Mouse (Mus musculus): ENCODE measurements around the gene Mroh8. TPM values are rescaled to one million over a fixed set of nuclear protein-coding genes. Genes with fewer than 3 reads are reported as not detected.
"Not testable (repeated sequence)": the region's sequence is repeated elsewhere in the genome, so short reads cannot be mapped to it uniquely, and the experiment has no call there.

Gene Mroh8
- polyA plus RNA-seq, 1 experiment from 2014 or later = 0.55 TPM

DNA sequence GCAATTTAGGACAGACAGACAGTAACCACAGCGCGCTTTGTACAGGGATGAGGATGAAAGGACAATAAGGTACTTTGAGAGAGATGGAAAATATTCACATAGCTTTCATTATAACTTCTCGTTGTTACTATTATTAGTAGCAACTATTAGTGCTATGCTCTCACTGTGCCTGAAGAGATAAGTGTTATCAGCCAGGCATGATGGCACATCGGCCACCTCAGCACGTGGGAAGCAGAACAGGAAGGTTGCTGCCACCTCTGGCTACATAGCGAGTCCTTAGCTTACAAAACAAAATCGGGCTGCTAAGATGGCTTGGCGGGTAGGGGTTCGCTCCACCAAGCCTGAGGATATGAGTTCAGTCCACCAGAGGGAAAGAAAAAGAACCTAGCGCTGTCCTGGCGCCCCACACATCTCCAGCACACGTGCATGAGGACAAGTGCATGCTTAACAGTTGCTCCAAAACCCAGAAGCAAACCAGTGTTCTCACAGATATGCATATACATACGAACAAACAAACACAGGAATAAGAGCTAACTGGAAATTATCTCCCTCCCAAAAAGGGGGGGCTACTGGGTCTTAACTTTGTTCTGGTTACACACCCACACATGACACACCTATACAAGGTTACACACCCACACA, 94.2 kb downstream of the Mroh8 start:
- Histone ChIP-seq H3K9ac (no peak overlapping the region), H3K36me3 (peaks cover 22% of the 10 kb centered on the region), H3K27me3 (replicated peaks) (no peaks in the 10 kb centered on the region), H3K4me3 (replicated peaks) (no peak overlapping the region), H3K27ac (no peak overlapping the region), H3K4me1 (replicated peaks) (no peaks in the 10 kb centered on the region), H3K4me2 (replicated peaks) (no peak overlapping the region), H3K9me3 (no peaks in the 10 kb centered on the region)
- 89% methylated on average over 13 of the region's 13 CpGs for WGBS
- ATAC-seq = no peak

DNA sequence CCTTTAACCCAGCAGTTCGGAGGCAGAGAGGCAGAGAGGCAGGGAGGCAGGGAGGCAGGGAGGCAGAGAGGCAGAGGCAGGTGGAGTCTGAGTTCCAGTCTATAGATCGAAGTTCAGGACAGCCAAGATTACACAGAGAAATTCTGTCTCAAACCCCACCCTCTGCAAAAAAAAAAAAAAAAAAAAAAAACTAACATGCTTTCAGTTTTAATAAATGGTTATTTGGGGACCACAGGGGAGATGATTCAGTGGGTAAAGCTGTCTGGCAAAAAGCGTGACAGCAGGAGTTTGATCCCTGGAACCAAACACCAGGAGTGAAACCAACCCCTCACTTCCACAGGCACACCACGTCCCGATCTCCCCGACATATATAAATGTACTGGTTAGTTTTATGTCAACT, 101.2 kb downstream of the Mroh8 start:
- ATAC-seq = no peak

GRCm38 (mm10) chr2:157176248-157176647, 103.1 kb downstream of the Mroh8 start:
- 91% methylated on average over 3 of the region's 3 CpGs for WGBS
- Histone ChIP-seq H3K9me3 (no peaks in the 10 kb centered on the region), H3K36me3 (peaks cover 6% of the 10 kb centered on the region; the same call in 1 of the 2 replicates), H3K4me2 (replicated peaks) (no peak overlapping the region), H3K27ac (no peak overlapping the region), H3K4me3 (replicated peaks) (no peak overlapping the region), H3K27me3 (replicated peaks) (no peaks in the 10 kb centered on the region), H3K4me1 (replicated peaks) (no peaks in the 10 kb centered on the region), H3K9ac (no peak overlapping the region)
- ATAC-seq = no peak

More for the DNA sequence above, 101.2 kb downstream of the Mroh8 start:
- Histone ChIP-seq H3K9me3 (no peaks in the 10 kb centered on the region), H3K36me3 (peaks cover 13% of the 10 kb centered on the region), H3K9ac (no peak overlapping the region), H3K4me2 (replicated peaks) (no peak overlapping the region), H3K27ac (no peak overlapping the region), H3K4me3 (replicated peaks) (no peak overlapping the region), H3K27me3 (replicated peaks) (no peaks in the 10 kb centered on the region), H3K4me1 (replicated peaks) (no peaks in the 10 kb centered on the region)
- 74% methylated on average over 6 of the region's 6 CpGs for WGBS

GRCm38 (mm10) chr2:157174416-157174815, 104.9 kb downstream of the Mroh8 start:
- Histone ChIP-seq H3K27me3 (replicated peaks) (no peaks in the 10 kb centered on the region), H3K4me2 (replicated peaks) (no peak overlapping the region), H3K9ac (no peak overlapping the region), H3K27ac (no peak overlapping the region), H3K36me3 (peaks cover 11% of the 10 kb centered on the region; the same call in 1 of the 2 replicates), H3K4me3 (replicated peaks) (no peak overlapping the region), H3K9me3 (no peaks in the 10 kb centered on the region), H3K4me1 (replicated peaks) (no peaks in the 10 kb centered on the region)
- 67% methylated on average over 5 of the region's 5 CpGs for WGBS
- no peak for ATAC-seq

GRCm38 (mm10) chr2:157173555-157173954, 105.8 kb downstream of the Mroh8 start:
- Histone ChIP-seq H3K36me3 (peaks cover 12% of the 10 kb centered on the region; the same call in 1 of the 2 replicates), H3K4me2 (replicated peaks) (no peak overlapping the region), H3K4me3 (replicated peaks) (no peak overlapping the region), H3K9ac (no peak overlapping the region), H3K27me3 (replicated peaks) (no peaks in the 10 kb centered on the region), H3K4me1 (replicated peaks) (no peaks in the 10 kb centered on the region), H3K9me3 (no peaks in the 10 kb centered on the region), H3K27ac (no peak overlapping the region)
- ATAC-seq = no peak
- WGBS = 87% methylated on average over 6 of the region's 6 CpGs

GRCm38 (mm10) chr2:157172984-157173383, 106.4 kb downstream of the Mroh8 start:
- Histone ChIP-seq H3K4me2 (replicated peaks) (no peak overlapping the region), H3K27ac (no peak overlapping the region), H3K9ac (no peak overlapping the region), H3K27me3 (replicated peaks) (no peaks in the 10 kb centered on the region), H3K36me3 (peaks cover 12% of the 10 kb centered on the region; the same call in 1 of the 2 replicates), H3K4me3 (replicated peaks) (no peak overlapping the region), H3K4me1 (replicated peaks) (no peaks in the 10 kb centered on the region), H3K9me3 (no peaks in the 10 kb centered on the region)
- ATAC-seq = no peak
- 96% methylated on average over 6 of the region's 6 CpGs for WGBS

- Histone ChIP-seq H3K9ac (no peak overlapping the region), H3K4me3 (replicated peaks) (no peak overlapping the region), H3K9me3 (no peaks in the 10 kb centered on the region), H3K27ac (no peak overlapping the region), H3K4me1 (replicated peaks) (no peaks in the 10 kb centered on the region), H3K4me2 (replicated peaks) (no peak overlapping the region), H3K27me3 (replicated peaks) (no peaks in the 10 kb centered on the region), H3K36me3 (peaks cover 17% of the 10 kb centered on the region)
- ATAC-seq = no peak
- 52% methylated on average over 6 of the region's 6 CpGs for WGBS
Observed at GRCm38 (mm10) chr2:157170626-157171025, 108.7 kb downstream of the Mroh8 start.

- Histone ChIP-seq H3K4me2 (replicated peaks) (no peak overlapping the region), H3K27me3 (replicated peaks) (no peaks in the 10 kb centered on the region), H3K27ac (no peak overlapping the region), H3K9ac (no peak overlapping the region), H3K36me3 (peaks cover 17% of the 10 kb centered on the region), H3K4me1 (replicated peaks) (no peaks in the 10 kb centered on the region), H3K4me3 (replicated peaks) (no peak overlapping the region), H3K9me3 (no peaks in the 10 kb centered on the region)
- WGBS = 36% methylated on average over 5 of the region's 5 CpGs
- no peak for ATAC-seq
Observed at GRCm38 (mm10) chr2:157170166-157170565, 109.2 kb downstream of the Mroh8 start.

GRCm38 (mm10) chr2:157166371-157167080, 112.8 kb downstream of the Mroh8 start:
- Histone ChIP-seq H3K4me1 (replicated peaks) (no peaks in the 10 kb centered on the region), H3K4me3 (replicated peaks) (no peak overlapping the region), H3K9me3 (no peaks in the 10 kb centered on the region), H3K27me3 (replicated peaks) (no peaks in the 10 kb centered on the region), H3K4me2 (replicated peaks) (no peak overlapping the region), H3K9ac (no peak overlapping the region), H3K36me3 (peaks cover 13% of the 10 kb centered on the region), H3K27ac (no peak overlapping the region)
- no peak for ATAC-seq
- WGBS = 94% methylated on average over 12 of the region's 12 CpGs

DNA sequence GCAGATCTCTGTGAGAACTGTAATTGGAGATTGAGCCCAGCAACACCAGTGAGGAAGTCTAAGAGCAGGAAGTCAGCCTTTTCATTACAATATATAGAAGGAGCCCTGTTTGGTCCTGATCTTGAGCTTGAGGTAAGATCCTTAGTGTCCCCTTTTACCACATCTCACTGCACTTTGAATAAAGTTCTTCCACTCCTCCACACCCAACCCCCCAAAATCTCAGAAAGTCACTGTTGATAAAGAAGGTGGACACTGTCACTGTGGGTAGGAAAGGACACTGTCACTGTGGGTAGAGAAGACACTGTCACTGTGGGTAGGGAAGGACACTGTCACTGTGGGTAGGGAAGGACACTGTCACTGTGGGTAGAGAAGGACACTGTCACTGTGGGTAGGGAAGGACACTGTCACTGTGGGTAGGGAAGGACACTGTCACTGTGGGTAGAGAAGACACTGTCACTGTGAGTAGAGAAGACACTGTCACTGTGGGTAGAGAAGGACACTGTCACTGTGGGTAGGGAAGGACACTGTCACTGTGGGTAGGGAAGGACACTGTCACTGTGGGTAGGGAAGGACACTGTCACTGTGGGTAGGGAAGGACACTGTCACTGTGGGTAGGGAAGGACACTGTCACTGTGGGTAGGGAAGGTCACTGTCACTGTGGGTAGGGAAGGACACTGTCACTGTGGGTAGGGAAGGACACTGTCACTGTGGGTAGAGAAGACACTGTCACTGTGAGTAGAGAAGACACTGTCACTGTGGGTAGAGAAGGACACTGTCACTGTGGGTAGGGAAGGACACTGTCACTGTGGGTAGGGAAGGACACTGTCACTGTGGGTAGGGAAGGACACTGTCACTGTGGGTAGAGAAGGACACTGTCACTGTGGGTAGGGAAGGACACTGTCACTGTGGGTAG, 113.8 kb downstream of the Mroh8 start:
- peaks cover 18% of the 10 kb centered on the region for H3K36me3 ChIP-seq
- not testable (repeated sequence) for H3K4me3 ChIP-seq (replicated peaks); H3K27ac ChIP-seq

GRCm38 (mm10) chr2:157164101-157164500, 115.2 kb downstream of the Mroh8 start:
- Histone ChIP-seq H3K27ac (no peak overlapping the region), H3K9me3 (no peaks in the 10 kb centered on the region), H3K4me2 (replicated peaks) (no peak overlapping the region), H3K36me3 (peaks cover 15% of the 10 kb centered on the region), H3K4me3 (replicated peaks) (no peak overlapping the region), H3K4me1 (replicated peaks) (no peaks in the 10 kb centered on the region), H3K27me3 (replicated peaks) (no peaks in the 10 kb centered on the region), H3K9ac (no peak overlapping the region)
- WGBS = 87% methylated on average over 2 of the region's 2 CpGs
- ATAC-seq = no peak

More for the DNA sequence above, 113.8 kb downstream of the Mroh8 start:
- not testable (repeated sequence) for H3K4me1 ChIP-seq (replicated peaks); H3K4me2 ChIP-seq (replicated peaks); H3K27me3 ChIP-seq (replicated peaks); H3K9ac ChIP-seq; ATAC-seq; H3K9me3 ChIP-seq
